Mouse (Mus musculus) intestine, postnatal 0 days (tissue): ENCODE measurements around the gene Snx5. TPM values are rescaled to one million over a fixed set of nuclear protein-coding genes. Genes with fewer than 3 reads are reported as not detected.

ENCODE experiments used
- ATAC-seq: fragments of 200-750 bp; cut with Nextera tagmentation; 2 replicates; pipeline ENCODE4 v1.8.0; 2017; ENCODE audit warnings: mild to moderate bottlenecking, moderate TSS enrichment, moderate library complexity
- H3K27ac ChIP-seq: fragments of 300-500 bp; sonication (generic); 2 replicates; pipeline ENCODE4 v1.5.1; 2014; ENCODE audit warnings: mild to moderate bottlenecking, low read depth, low read length, moderate library complexity
- H3K27me3 ChIP-seq: fragments of 300-500 bp; sonication (generic); replicated peaks from 2 replicates; pipeline ENCODE4 v1.6.1; 2014; ENCODE audit warnings: low read length, mixed read lengths; ENCODE audit not compliant: control insufficient read depth, insufficient read depth
- H3K36me3 ChIP-seq: fragments of 300-500 bp; sonication (generic); 2 replicates; pipeline ENCODE4 v1.6.1; 2014; ENCODE audit warnings: mild to moderate bottlenecking, moderate library complexity; ENCODE audit not compliant: control insufficient read depth, insufficient read depth
- H3K4me1 ChIP-seq: fragments of 300-500 bp; sonication (generic); replicated peaks from 2 replicates; pipeline ENCODE4 v1.6.1; 2014; ENCODE audit warnings: antibody characterized with exemption, low read length, mixed read lengths; ENCODE audit not compliant: control insufficient read depth, insufficient read depth
- H3K4me2 ChIP-seq: fragments of 300-500 bp; sonication (generic); replicated peaks from 2 replicates; pipeline ENCODE4 v1.6.1; 2014; ENCODE audit warnings: low read depth, mild to moderate bottlenecking, moderate library complexity
- H3K4me3 ChIP-seq: fragments of 300-500 bp; sonication (generic); 2 replicates; pipeline ENCODE4 v1.5.1; 2014; ENCODE audit warnings: low read depth, low read length
- H3K9ac ChIP-seq: fragments of 300-500 bp; sonication (generic); 2 replicates; pipeline ENCODE4 v1.6.1; 2014; ENCODE audit warnings: mild to moderate bottlenecking, low read depth, low read length
- H3K9me3 ChIP-seq: fragments of 300-500 bp; sonication (generic); 2 replicates; pipeline ENCODE4 v1.6.1; 2016; ENCODE audit warnings: mixed run types; ENCODE audit not compliant: control insufficient read depth
- CTCF ChIP-seq: sonication (generic); IDR thresholded peaks from 2 replicates; pipeline ENCODE4 v1.5.1; 2016; ENCODE audit warnings: low read depth, mild to moderate bottlenecking, control low read depth, antibody characterized with exemption, moderate library complexity
- WGBS: fragments of 180-500 bp; shearing (Covaris S2); extraction: QIAGEN DNeasy Blood & Tissue Kit; methylation state at CpG from one replicate; pipeline ENCODE4 v1.1.7; 2014; 5-methylcytosine and 5-hydroxymethylcytosine counted together
- polyA plus RNA-seq: library from polyadenylated mRNA; unstranded; fragments of >200 nt; fragmentation: Nextera tagmentation; extraction: Ambion mirVana; gene quantifications from 2 replicates; pipeline ENCODE4 v1.2.1, GENCODE M21; 2015

Snx5 gene
- polyA plus RNA-seq, 1 experiment from 2014 or later = 116 TPM

- WGBS = 51% methylated on average over 9 of the region's 9 CpGs
- no peak for TF ChIP-seq CTCF
- Histone ChIP-seq H3K9ac (no peak overlapping the region), H3K27ac (peak overlapping the region; percentile 70), H3K4me1 (peaks cover 12% of the 10 kb centered on the region), H3K4me2 (peak overlapping the region; percentile 17), H3K27me3 (no peaks in the 10 kb centered on the region), H3K9me3 (no peaks in the 10 kb centered on the region), H3K4me3 (no peak overlapping the region), H3K36me3 (no peaks in the 10 kb centered on the region)
- peak; percentile 85 for ATAC-seq
Measured at GRCm38 (mm10) chr2:144299749-144300669, 29.3 kb upstream of the Snx5 start.

GRCm38 (mm10) chr2:144295145-144295735 lies 24.5 kb upstream of the Snx5 start:
- H3K27ac ChIP-seq = peak overlapping the region; percentile 71
- 29% methylated on average over 9 of the region's 9 CpGs for WGBS

GRCm38 (mm10) chr2:144291600-144292305 lies 21.0 kb upstream of the Snx5 start:
- 75% methylated on average over 11 of the region's 11 CpGs for WGBS
- H3K4me3 ChIP-seq = no peak overlapping the region
- H3K27ac ChIP-seq = no peak overlapping the region; the same call in 1 of the 2 replicates
- no peak for TF ChIP-seq CTCF
- 0 out of 2 replicates have a peak, but pooled peaks cover 3% of the 10 kb centered on the region for H3K4me1 ChIP-seq
- H3K9me3 ChIP-seq = no peaks in the 10 kb centered on the region
- no peaks in the 10 kb centered on the region for H3K27me3 ChIP-seq
- no peaks in the 10 kb centered on the region for H3K36me3 ChIP-seq
- ATAC-seq = no peak
- no peak overlapping the region for H3K9ac ChIP-seq
- H3K4me2 ChIP-seq = no peak overlapping the region

More at GRCm38 (mm10) chr2:144295145-144295735, 24.5 kb upstream of the Snx5 start:
- no peaks in the 10 kb centered on the region for H3K36me3 ChIP-seq
- no peak overlapping the region for H3K9ac ChIP-seq
- no peak overlapping the region for H3K4me3 ChIP-seq
- ATAC-seq = peak; percentile 76
- TF ChIP-seq CTCF = no peak
- peak overlapping the region; percentile 6; the same call in 1 of the 2 replicates for H3K4me2 ChIP-seq
- H3K27me3 ChIP-seq = no peaks in the 10 kb centered on the region
- no peaks in the 10 kb centered on the region for H3K9me3 ChIP-seq
- H3K4me1 ChIP-seq = 0 out of 2 replicates have a peak, but pooled peaks cover 8% of the 10 kb centered on the region

- Histone ChIP-seq H3K9me3 (no peaks in the 10 kb centered on the region), H3K4me1 (0 out of 2 replicates have a peak, but pooled peaks cover 3% of the 10 kb centered on the region), H3K27me3 (no peaks in the 10 kb centered on the region), H3K9ac (no peak overlapping the region), H3K4me2 (no peak overlapping the region), H3K36me3 (no peaks in the 10 kb centered on the region), H3K4me3 (no peak overlapping the region), H3K27ac (no peak overlapping the region)
- TF ChIP-seq CTCF = no peak
- no peak for ATAC-seq
- 89% methylated on average over 7 of the region's 7 CpGs for WGBS
Measured at GRCm38 (mm10) chr2:144290321-144290720, 19.6 kb upstream of the Snx5 start.

- no peak for TF ChIP-seq CTCF
Measured at GRCm38 (mm10) chr2:144281417-144281816, 10.7 kb upstream of the Snx5 start.

GRCm38 (mm10) chr2:144280568-144280967 lies 9.9 kb upstream of the Snx5 start:
- Histone ChIP-seq H3K27ac (no peak overlapping the region), H3K9me3 (no peaks in the 10 kb centered on the region), H3K4me2 (no peak overlapping the region), H3K36me3 (peaks cover 28% of the 10 kb centered on the region), H3K4me3 (no peak overlapping the region), H3K27me3 (no peaks in the 10 kb centered on the region), H3K9ac (no peak overlapping the region), H3K4me1 (no peaks in the 10 kb centered on the region)
- 84% methylated on average over 3 of the region's 3 CpGs for WGBS
- TF ChIP-seq CTCF = no peak
- no peak for ATAC-seq

More at GRCm38 (mm10) chr2:144281417-144281816, 10.7 kb upstream of the Snx5 start:
- Histone ChIP-seq H3K4me2 (no peak overlapping the region), H3K36me3 (peaks cover 28% of the 10 kb centered on the region), H3K27me3 (no peaks in the 10 kb centered on the region), H3K4me1 (no peaks in the 10 kb centered on the region), H3K27ac (no peak overlapping the region), H3K9me3 (no peaks in the 10 kb centered on the region), H3K9ac (no peak overlapping the region), H3K4me3 (no peak overlapping the region)
- ATAC-seq = peak; percentile 3; the same call in 1 of the 2 replicates
- WGBS = 64% methylated on average over 3 of the region's 3 CpGs
